Mouse (Mus musculus) left cerebral cortex, postnatal 4 days (tissue): ENCODE measurements around the gene Ctf1. TPM values are rescaled to one million over a fixed set of nuclear protein-coding genes. Genes with fewer than 3 reads are reported as not detected.
"Not testable (repeated sequence)": the region's sequence is repeated elsewhere in the genome, so short reads cannot be mapped to it uniquely, and the experiment has no call there.

Experiments used
- DNase-seq: peaks from one replicate; pipeline ENCODE4 v3.0.0-alpha.2; 2022
- intact Hi-C: fragments of 180-260 bp; cut with DNase I; formaldehyde crosslinking; loops from one replicate; pipeline ENCODE4 v1.15.1; 2025
- total RNA-seq, 2 experiments: library from RNA; stranded (reverse); gene quantifications; 2 replicates each; pipeline ENCODE4 v1.2.3; 2021

The Ctf1 gene
- total RNA-seq, 2 experiments from 2014 or later, result 5.3 to 6.5 TPM

- intact Hi-C loops, result no loop called here
- no peak for DNase-seq
Measured at GRCm38 (mm10) chr7:127725924-127726323, 13.4 kb downstream of the Ctf1 start.

DNA sequence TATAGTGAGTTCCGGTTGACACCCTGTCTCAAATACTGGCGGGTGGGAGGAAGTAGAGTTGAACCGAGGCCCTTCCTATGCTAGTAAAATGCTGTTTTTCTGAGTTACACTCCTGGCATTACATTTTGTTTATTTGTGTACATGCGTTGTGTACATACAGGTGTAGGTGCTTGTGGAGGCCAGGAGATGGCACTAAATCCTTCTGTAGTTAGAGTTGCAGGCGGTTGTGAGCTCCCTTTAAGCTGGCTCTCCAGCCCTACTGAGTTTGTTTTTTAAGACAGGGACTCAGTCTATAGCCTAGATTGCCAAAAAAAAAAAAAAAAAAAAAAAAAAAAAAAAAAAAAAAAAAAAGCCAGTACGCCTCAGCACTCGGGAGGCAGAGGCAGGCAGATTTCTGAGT, 15.4 kb downstream of the Ctf1 start:
- no peak for DNase-seq
- intact Hi-C loops, result no loop called here

DNA sequence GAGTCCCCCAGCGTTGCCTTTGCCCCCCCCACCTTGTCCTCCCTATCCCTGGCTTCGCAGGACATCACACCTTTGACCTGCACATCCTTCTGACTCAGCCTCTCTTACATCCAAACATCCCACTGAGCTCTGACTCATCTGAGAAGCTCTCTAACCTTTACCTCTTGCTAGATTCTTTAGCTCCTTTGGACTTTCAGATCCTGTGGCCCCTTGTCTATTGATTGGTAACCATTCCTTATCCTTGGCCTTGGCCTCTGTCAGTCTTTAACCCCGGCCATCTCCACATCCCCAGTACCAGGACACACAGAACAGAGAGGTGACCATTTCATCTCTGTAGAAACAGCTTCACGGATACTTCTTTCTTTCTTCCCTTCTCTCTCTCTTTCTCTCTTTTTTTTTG, 17.6 kb downstream of the Ctf1 start:
- intact Hi-C loops, result no loop called here
- no peak for DNase-seq

DNA sequence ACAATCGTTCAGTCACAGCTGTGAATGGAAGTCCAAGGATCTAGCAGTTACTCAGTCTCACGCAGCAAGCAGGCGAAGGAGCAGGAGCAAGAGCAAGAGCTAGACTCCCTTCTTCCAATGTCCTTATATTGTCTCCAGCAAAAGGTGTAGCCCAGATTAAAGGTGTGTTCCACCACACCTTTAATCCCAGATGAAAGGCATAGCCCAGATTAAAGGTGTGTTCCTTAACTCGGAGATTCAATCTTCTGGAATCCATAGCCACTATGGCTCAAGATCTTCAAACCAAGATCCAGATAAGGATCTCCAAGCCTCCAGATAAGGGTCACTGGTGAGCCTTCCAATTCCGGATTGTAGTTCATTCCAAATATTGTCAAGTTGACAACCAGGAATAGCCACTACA, 19.5 kb downstream of the Ctf1 start, which contains the start of gene Ctf2:
TSS of gene Ctf2 (minus strand) at position 101 of the 400 bp plus-strand sequence.
- DNase-seq, intact Hi-C loops: not testable (repeated sequence)

DNA sequence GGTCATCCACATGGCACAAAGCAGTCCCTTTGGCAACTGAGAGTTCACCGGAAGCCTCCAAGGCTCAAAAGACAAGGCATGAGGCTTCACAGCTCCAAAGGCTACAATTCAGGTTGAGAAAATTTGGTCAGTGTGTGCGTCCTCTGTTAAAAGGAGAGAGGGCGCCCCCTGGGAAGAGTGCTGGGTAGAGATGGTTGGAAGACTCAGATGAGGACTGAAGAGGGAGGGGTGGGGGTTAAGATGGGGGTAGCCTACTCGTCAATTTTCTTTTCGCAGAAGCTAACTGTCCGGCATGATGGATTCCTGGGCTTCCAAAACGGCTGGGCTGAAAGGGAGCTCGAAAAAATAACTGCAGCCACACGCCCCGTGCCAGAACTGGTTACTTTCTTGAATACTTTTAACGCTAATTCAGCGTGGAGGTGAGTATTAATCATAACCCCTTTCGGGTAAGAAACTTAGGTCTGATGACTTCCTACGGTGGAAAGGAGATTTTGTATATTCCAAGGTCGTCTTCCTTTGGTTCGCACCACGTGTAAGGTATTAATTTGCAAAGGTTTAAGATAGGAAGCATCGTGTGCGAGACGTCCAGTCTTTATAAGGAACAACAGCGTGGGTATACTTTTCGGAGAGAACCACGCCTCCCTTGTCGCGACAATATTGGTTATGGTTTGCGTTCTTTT, 32.0 kb downstream of the Ctf1 start, which contains the start of gene Fbxl19:
TSS of gene Fbxl19 (plus strand) at position 178 of the 680 bp plus-strand sequence.
- intact Hi-C loops, result loop anchor here (10.0 kb wide), 1 partner anchor 70 kb away; no protein-coding TSS in a partner anchor

DNA sequence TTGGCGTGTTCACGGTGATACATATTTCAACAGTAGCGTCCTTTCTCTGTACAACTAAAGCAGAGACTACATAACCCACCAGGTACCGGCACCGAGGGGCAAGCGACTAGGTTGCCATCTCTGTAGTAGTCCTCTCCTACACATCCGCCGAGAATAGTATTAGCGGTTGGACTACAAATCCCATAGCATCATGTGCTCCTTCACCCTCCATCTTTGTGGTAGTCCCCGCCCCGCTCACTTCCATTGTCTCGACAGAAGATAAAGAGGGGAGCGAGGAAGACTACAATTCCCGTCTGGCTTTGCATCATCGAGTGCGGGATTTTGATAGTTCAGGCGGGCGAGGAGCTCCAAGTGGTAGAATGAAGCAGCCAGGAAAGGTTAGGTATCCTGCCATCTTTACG, 32.7 kb downstream of the Ctf1 start:
- DNase-seq, result peak; percentile 94
- intact Hi-C loops, result loop anchor here (10.0 kb wide), 1 partner anchor 70 kb away; no protein-coding TSS in a partner anchor

More for the DNA sequence above, 32.0 kb downstream of the Ctf1 start, which contains the start of gene Fbxl19:
- peak; percentile 84 for DNase-seq

- intact Hi-C loops, result loop anchor here (10.0 kb wide), 1 partner anchor 71 kb away; no protein-coding TSS in a partner anchor
- DNase-seq, result peak; percentile 97
Measured at GRCm38 (mm10) chr7:127745652-127746493, 33.3 kb downstream of the Ctf1 start.

DNA sequence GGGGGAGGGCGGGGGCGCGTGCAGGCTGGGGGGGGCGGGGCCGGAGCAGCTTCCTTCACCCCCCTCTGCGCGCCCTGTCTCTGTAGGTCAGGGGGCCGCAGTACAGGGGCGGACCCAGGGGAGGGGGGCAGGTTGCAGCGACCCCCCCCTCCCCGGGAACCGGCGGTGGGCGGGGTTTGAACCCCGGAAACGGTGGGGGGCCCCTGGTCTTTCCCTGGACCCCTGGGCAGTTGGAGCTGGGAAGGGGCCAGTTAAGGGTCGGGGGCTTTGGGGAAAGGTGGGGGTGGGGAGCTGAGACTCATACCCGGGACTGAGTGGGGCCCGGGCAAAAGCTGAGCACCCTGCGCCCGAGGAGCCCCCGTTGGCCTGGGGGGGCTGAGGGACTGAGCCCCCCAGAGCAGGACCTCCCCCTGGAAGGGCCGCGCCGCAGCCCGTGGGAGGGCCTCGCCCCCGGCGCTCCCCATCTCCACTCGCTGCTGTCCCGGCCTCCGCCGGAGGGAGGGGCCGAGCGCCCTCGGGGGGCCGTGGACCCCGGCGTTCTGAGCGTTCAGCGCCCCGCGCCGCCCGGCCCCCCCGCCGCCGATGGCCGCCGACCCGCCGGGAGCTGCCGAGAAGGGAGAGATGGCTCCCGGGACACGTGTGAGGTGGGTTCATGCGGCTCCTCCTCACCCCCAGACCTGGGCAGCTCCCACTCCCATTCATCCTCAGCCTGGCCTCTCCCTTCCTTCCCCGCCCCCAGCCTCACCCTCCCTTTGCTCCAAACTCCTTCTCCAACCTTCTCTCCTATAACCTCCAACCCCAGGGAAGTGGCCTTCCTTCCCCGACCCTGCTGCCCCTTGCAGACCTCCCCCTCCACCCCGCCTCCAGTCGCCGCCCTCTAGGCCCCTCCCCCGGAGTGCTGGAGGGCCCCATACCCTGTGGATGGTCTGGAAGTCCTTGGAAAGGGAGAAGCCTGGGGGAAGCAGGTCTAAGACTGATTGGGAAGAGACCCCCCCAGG, 34.3 kb downstream of the Ctf1 start:
- intact Hi-C loops, result loop anchor here (10.0 kb wide), 1 partner anchor 72 kb away; no protein-coding TSS in a partner anchor
- peak; percentile 63 for DNase-seq

DNA sequence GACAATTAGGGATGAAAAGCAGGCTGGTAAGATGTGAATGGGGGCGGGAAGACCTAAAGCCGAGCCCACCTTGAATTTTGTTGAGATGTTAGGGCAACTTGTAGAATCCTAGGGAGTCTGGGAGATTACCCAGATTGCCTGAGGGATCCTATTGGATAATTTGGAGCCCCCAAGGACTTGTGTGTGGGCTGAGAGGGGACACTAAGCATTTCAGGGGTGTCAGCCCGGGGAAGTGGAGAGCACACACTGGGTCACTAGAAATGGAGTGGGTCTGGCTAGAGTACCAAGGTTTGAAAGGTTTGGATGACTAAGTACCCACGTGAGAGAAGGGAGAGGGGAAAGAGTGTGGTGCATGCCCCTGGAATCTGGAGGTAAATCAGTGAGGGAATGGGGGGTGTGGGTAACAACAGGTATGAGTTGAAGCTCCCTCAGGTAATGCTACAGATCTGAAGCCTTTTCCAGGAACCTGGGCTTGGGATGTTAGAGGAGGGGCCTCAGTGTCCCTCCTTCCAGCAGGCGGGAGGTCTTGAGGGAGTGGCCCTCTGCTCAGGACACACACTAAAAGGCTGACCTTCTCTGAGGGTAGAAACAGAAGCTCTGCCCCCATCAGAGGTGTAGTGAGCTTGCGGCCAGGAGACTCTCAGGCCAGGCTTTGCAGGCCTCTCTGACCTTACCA, 35.2 kb downstream of the Ctf1 start:
- intact Hi-C loops, result loop anchor here (10.0 kb wide), 1 partner anchor 73 kb away; no protein-coding TSS in a partner anchor
- DNase-seq, result no peak

GRCm38 (mm10) chr7:127748235-127748560, 35.7 kb downstream of the Ctf1 start:
- no peak for DNase-seq
- intact Hi-C loops, result loop anchor here (10.0 kb wide), 1 partner anchor 73 kb away; no protein-coding TSS in a partner anchor

GRCm38 (mm10) chr7:127750131-127751127, 37.9 kb downstream of the Ctf1 start:
- no peak for DNase-seq
- intact Hi-C loops, result no loop called here

DNA sequence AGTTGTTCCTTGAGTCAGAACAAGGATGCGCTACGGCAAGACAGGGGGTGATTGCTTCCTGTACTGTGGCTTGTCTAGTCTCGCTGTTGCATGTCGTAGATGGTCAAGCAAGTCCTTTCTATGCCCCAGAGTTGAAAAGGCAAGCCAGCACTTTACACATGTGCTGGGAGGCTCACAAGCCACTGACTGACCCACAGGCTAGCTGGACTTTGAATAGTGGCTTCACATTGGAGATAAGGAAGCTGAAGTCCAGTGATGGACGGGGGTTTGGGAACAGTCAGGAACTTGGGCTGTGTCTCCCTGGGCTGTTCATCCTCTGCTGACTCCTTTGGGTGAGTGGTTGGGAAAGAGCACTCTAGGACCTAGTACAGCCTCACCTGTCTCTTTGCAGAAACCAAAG, 39.1 kb downstream of the Ctf1 start:
- no peak for DNase-seq
- intact Hi-C loops, result no loop called here

- intact Hi-C loops, result no loop called here
- no peak for DNase-seq
Measured at GRCm38 (mm10) chr7:127752069-127752468, 39.5 kb downstream of the Ctf1 start.

- intact Hi-C loops, result no loop called here
- no peak for DNase-seq
Measured at GRCm38 (mm10) chr7:127753158-127753557, 40.6 kb downstream of the Ctf1 start.

GRCm38 (mm10) chr7:127753741-127754140, 41.2 kb downstream of the Ctf1 start:
- DNase-seq, result no peak
- intact Hi-C loops, result no loop called here

DNA sequence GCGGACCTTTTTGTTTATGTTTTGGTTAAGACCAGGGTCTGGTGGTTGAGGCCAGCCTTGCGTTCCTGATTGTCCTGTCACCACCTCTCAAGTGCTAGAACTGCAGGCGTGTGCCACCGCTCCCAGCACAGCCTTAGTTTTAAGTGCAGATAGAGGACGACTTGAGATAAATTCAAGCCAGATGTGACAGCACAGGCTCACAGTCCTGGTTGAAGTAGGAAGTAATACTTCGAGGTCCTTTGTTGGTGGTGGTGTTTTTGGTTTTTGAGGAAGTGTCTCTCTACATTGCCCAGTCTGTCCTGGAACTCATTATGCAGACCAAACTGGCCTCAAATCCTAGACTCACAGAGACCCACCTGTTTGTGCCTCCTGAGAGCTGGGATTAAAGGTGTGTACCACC, 47.2 kb downstream of the Ctf1 start:
- DNase-seq, result no peak
- intact Hi-C loops, result no loop called here

DNA sequence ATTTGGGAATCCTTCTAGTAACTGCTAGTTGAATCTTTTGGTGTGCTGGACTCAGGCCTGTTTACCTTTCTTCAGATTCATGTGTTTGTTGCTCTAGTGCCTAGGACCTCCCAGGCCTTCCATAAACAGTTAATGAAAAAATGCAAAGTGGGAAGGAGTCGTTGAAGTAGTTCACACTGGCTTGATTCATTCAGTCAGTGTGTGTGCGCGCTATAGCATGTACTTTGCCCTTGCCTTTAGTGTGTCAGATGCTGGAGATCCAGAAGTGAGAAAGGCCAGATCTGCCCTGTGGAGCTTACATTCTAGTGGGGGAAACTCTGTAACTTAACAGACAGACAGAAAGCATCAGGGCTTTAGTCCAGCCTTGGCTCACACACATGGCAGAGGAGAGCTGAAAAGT, 47.9 kb downstream of the Ctf1 start:
- DNase-seq, result no peak
- intact Hi-C loops, result no loop called here

GRCm38 (mm10) chr7:127761026-127761425, 48.5 kb downstream of the Ctf1 start:
- intact Hi-C loops, result no loop called here
- peak; percentile 66 for DNase-seq

DNA sequence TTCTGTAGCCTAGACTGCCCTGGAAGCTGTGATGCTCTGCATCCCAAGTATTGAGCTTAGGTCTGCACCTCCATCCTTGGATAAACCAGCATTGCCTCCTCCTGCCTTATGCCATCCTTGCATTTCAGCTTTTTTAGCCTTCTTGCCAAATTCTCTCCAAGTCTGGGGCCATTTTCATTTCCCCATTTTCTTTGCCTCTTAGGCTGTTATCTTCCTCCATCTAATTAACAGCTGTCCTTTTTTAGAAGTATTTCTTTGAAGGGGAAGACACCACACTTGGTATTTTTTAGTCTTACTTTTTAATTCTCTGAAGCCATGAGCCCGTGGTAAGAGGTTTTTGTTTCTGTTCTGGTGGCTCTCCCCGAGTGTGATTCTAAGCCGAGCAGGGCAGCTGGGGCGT, 51.1 kb downstream of the Ctf1 start:
- intact Hi-C loops, result no loop called here
- DNase-seq, result no peak
